Mouse (Mus musculus) limb, embryonic 13.5 days (tissue): ENCODE results near the gene Pnpo. TPM values are rescaled to one million over a fixed set of nuclear protein-coding genes. Genes with fewer than 3 reads are reported as not detected.

Experiments used
- ATAC-seq: fragments of 200-750 bp; cut with Nextera tagmentation; 2 replicates; pipeline ENCODE4 v1.8.0; 2017; ENCODE audit warnings: low read depth, moderate number of reproducible peaks, moderate TSS enrichment; ENCODE audit not compliant: low FRiP score
- H3K27ac ChIP-seq: fragments of 300-500 bp; sonication (generic); 2 replicates; pipeline ENCODE4 v1.5.1; 2015; ENCODE audit warnings: inconsistent platforms, mild to moderate bottlenecking, moderate library complexity
- H3K27me3 ChIP-seq: fragments of 300-500 bp; sonication (generic); 2 replicates; pipeline ENCODE4 v1.6.1; 2015; ENCODE audit warnings: mild to moderate bottlenecking, inconsistent platforms
- H3K36me3 ChIP-seq: fragments of 300-500 bp; sonication (generic); 2 replicates; pipeline ENCODE4 v1.6.1; 2015; ENCODE audit warnings: inconsistent platforms, mild to moderate bottlenecking, moderate library complexity
- H3K4me1 ChIP-seq: fragments of 300-500 bp; sonication (generic); 2 replicates; pipeline ENCODE4 v1.6.1; 2015; ENCODE audit warnings: inconsistent platforms
- H3K4me2 ChIP-seq: fragments of 300-500 bp; sonication (generic); replicated peaks from 2 replicates; pipeline ENCODE4 v1.6.1; 2015; ENCODE audit warnings: inconsistent platforms, mild to moderate bottlenecking, moderate library complexity
- H3K4me3 ChIP-seq: fragments of 300-500 bp; sonication (generic); 2 replicates; pipeline ENCODE4 v1.5.1; 2015; ENCODE audit warnings: moderate library complexity, mild to moderate bottlenecking, inconsistent platforms
- H3K9ac ChIP-seq: fragments of 300-500 bp; sonication (generic); 2 replicates; pipeline ENCODE4 v1.6.1; 2015; ENCODE audit warnings: mild to moderate bottlenecking, inconsistent platforms
- H3K9me3 ChIP-seq: fragments of 300-500 bp; sonication (generic); 2 replicates; pipeline ENCODE4 v1.6.1; 2016; ENCODE audit warnings: inconsistent platforms
- WGBS: fragments of 180-500 bp; shearing (Covaris S2); methylation state at CpG from one replicate; pipeline ENCODE4 v1.1.7; 2015; 5-methylcytosine and 5-hydroxymethylcytosine counted together
- polyA plus RNA-seq: library from polyadenylated mRNA; unstranded; fragments of >200 nt; fragmentation: Nextera tagmentation; extraction: Ambion mirVana; gene quantifications from 2 replicates; pipeline ENCODE4 v1.2.1, GENCODE M21; 2015

Gene Pnpo
- polyA plus RNA-seq, 1 experiment from 2014 or later: 21.2 TPM

DNA sequence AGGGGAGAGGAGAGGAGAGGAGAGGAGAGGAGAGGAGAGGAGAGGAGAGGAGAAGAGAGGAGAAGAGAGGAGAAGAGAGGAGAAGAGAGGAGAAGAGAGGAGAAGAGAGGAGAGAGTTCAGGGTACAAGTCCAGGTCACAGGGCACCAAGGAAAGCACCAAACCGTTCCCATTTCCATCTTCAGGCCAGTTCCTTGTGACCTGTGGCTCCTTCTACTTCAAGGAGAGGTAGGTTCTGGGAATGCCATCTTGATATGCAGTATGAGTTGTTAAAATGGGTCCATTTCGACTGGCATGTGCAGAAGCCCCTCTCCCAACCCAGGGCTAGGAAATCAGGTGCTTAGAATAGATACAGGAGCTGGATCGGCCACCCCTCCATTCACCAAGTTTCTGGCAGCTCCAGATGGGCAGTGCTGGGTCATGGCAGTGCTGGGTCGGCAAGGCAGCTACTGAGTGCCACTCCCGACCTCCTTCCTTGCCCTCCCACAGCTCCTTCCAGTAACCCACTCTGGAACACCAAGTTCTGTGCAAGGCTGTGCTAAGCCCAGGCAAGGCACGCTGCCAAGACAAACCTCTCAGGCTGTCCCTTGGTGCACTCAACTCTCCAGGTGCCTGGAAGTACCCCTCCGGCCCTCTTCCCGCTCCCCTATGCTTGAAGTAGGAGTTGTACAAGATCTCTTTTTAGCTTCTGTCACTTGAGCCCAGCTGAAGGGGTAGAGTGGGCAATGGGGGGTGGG lies 12.3 kb downstream of the Pnpo start:
- H3K4me1 ChIP-seq: peaks cover 23% of the 10 kb centered on the region
- no peaks in the 10 kb centered on the region for H3K36me3 ChIP-seq
- no peak overlapping the region for H3K9ac ChIP-seq
- no peak overlapping the region for H3K27ac ChIP-seq
- peaks cover 30% of the 10 kb centered on the region for H3K27me3 ChIP-seq
- no peak overlapping the region for H3K4me2 ChIP-seq
- H3K4me3 ChIP-seq: no peak overlapping the region
- WGBS: 59% methylated on average over 8 of the region's 8 CpGs
- ATAC-seq: no peak
- H3K9me3 ChIP-seq: no peaks in the 10 kb centered on the region

DNA sequence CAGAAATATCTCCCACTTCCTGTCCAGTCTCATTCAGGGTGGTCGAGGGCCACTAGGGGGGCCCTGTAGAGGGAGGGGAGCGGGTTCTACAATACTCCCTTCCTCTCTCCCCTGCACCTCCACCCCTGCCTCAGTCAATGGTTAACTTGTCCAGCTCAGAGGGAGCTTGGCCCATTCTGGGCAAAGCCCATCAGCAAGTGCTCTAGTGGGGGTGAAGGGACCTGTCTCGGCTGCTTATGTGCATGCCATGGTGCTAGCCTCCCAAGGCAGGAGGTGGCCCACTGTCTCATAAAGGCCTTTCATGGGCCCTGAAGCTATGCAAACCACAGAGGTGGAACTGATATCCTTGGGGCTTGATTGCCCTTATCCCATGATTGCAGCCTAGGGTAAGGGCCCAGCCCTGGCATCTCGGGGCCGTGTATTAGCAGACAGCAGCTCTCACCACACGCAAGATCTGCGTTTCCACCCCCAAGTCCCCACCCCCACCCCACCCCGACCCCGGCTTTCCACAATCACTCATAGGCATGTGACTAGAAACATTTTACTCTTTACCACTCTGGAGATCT lies 13.9 kb downstream of the Pnpo start:
- H3K36me3 ChIP-seq: no peaks in the 10 kb centered on the region
- H3K27me3 ChIP-seq: peaks cover 30% of the 10 kb centered on the region
- no peak overlapping the region for H3K27ac ChIP-seq
- H3K9ac ChIP-seq: no peak overlapping the region; the same call in 1 of the 2 replicates
- ATAC-seq: no peak
- no peaks in the 10 kb centered on the region for H3K9me3 ChIP-seq
- 70% methylated on average over 9 of the region's 9 CpGs for WGBS
- H3K4me2 ChIP-seq: no peak overlapping the region; the same call in 1 of the 2 replicates
- no peak overlapping the region for H3K4me3 ChIP-seq
- peaks cover 19% of the 10 kb centered on the region for H3K4me1 ChIP-seq

DNA sequence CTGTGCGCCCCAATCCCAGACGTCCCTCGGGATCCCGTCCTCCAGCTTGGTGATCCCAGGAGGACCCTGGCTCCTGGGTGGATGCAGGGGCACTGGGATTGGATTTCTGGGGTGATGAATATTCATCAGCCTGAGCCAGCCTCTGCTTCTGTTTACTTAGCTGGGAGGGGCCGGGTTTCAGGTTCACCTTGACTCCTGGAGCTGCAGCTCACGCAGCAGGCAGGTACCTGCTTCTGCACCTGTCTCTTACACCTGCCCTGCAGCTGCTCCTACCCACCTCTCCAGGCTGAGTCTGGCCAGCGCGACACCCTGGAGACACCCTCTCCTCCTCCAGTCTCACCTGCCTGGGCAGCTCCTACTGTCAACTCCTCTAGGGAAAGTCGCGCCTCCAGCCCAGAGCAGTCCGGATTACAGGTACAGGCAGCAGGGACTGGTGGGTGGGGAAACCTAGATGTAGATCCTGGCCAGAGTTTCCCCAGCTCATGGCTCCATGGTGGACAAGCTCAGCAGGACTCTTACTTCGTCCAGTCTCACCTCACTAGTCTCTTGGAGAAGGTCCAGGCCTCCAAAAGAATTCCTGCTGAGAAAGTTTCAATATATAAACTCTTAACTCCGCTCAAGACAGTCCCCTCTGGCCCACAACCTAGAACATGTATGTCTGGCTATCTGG lies 14.6 kb downstream of the Pnpo start:
- Histone ChIP-seq H3K27ac (no peak overlapping the region), H3K9me3 (no peaks in the 10 kb centered on the region), H3K4me1 (peaks cover 19% of the 10 kb centered on the region), H3K4me2 (0 out of 2 replicates have a peak overlapping the region, but pooled peaks have one; percentile 9), H3K9ac (no peak overlapping the region; the same call in 1 of the 2 replicates), H3K4me3 (no peak overlapping the region), H3K36me3 (no peaks in the 10 kb centered on the region), H3K27me3 (peaks cover 30% of the 10 kb centered on the region)
- 0 out of 2 replicates have a peak, but pooled peaks have one; percentile 28 for ATAC-seq
- WGBS: 11% methylated on average over 13 of the region's 13 CpGs

- Histone ChIP-seq H3K9me3 (no peaks in the 10 kb centered on the region), H3K4me3 (no peak overlapping the region), H3K4me1 (peaks cover 19% of the 10 kb centered on the region), H3K27me3 (peaks cover 30% of the 10 kb centered on the region), H3K36me3 (no peaks in the 10 kb centered on the region), H3K9ac (no peak overlapping the region), H3K4me2 (0 out of 2 replicates have a peak overlapping the region, but pooled peaks have one; percentile 9), H3K27ac (no peak overlapping the region)
- ATAC-seq: no peak
- 3% methylated on average over 5 of the region's 5 CpGs for WGBS
These were observed 15.1 kb downstream of the Pnpo start for GRCm38 (mm10) chr11:96928691-96929090.

GRCm38 (mm10) chr11:96928088-96928487 lies 15.7 kb downstream of the Pnpo start, which contains the start of gene Prr15l:
Gene Prr15l (plus strand): TSS chr11:96928104.
- Histone ChIP-seq H3K27me3 (peaks cover 30% of the 10 kb centered on the region), H3K9me3 (no peaks in the 10 kb centered on the region), H3K36me3 (no peaks in the 10 kb centered on the region), H3K9ac (no peak within 1 kb of the TSS), H3K27ac (no peak within 1 kb of the TSS), H3K4me3 (no peak within 1 kb of the TSS), H3K4me2 (0 out of 2 replicates have a peak within 1 kb of the TSS, but pooled peaks have one; percentile 9), H3K4me1 (peaks cover 19% of the 10 kb centered on the region)
- 49% methylated on average over 2 of the region's 2 CpGs for WGBS
- no peak for ATAC-seq

- no peak for ATAC-seq
- Histone ChIP-seq H3K9ac (no peak overlapping the region), H3K27ac (no peak overlapping the region), H3K36me3 (no peaks in the 10 kb centered on the region), H3K27me3 (peaks cover 30% of the 10 kb centered on the region), H3K4me1 (peaks cover 14% of the 10 kb centered on the region), H3K9me3 (no peaks in the 10 kb centered on the region), H3K4me3 (no peak overlapping the region), H3K4me2 (no peak overlapping the region)
- WGBS: 86% methylated on average over 5 of the region's 5 CpGs
These were observed 17.2 kb downstream of the Pnpo start for GRCm38 (mm10) chr11:96926587-96926986.

DNA sequence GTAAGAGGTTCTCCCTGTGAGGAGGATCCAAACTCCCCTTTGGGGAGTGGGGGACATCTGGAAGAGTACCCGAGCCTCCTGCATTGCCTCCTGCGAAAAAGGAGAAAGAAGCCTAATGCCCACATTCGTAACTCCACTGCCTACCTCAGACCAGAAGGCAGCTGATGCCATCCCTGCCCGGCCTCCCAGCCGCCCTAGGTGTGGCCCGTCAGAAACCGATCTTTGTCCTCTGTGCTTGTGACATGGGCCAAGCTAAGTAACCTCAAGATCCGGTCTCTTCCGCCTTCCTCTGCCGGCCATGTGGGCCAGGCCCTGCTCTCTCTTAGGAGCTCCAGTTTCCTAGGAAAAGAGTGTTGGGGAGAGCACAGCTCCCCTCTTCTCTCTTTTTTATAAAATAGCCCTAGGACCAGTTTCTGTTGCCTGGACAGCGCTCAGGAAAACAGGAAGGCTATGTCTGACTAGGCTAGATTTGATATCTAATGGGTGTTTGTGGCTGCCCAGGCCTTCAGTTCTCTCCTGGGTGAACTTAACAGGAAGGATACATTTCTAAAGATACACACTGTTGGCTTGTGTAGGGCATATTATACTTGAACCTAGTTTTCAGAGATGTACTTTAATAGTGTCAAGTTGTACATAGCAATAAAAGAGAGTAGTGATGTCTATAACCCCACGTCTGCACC lies 18.2 kb downstream of the Pnpo start:
- no peak overlapping the region for H3K4me2 ChIP-seq
- peaks cover 12% of the 10 kb centered on the region; the same call in 1 of the 2 replicates for H3K4me1 ChIP-seq
- no peaks in the 10 kb centered on the region for H3K36me3 ChIP-seq
- 81% methylated on average over 12 of the region's 12 CpGs for WGBS
- H3K27me3 ChIP-seq: peaks cover 30% of the 10 kb centered on the region
- no peak for ATAC-seq
- no peaks in the 10 kb centered on the region for H3K9me3 ChIP-seq
- no peak overlapping the region for H3K9ac ChIP-seq
- no peak overlapping the region for H3K27ac ChIP-seq
- H3K4me3 ChIP-seq: no peak overlapping the region

- WGBS: 79% methylated on average over 11 of the region's 11 CpGs
- Histone ChIP-seq H3K4me3 (no peak overlapping the region), H3K9me3 (no peaks in the 10 kb centered on the region), H3K36me3 (no peaks in the 10 kb centered on the region), H3K4me2 (no peak overlapping the region), H3K27me3 (peaks cover 28% of the 10 kb centered on the region), H3K27ac (no peak overlapping the region), H3K4me1 (peaks cover 12% of the 10 kb centered on the region; the same call in 1 of the 2 replicates), H3K9ac (no peak overlapping the region)
- no peak for ATAC-seq
These were observed 18.9 kb downstream of the Pnpo start for GRCm38 (mm10) chr11:96924861-96925260.

DNA sequence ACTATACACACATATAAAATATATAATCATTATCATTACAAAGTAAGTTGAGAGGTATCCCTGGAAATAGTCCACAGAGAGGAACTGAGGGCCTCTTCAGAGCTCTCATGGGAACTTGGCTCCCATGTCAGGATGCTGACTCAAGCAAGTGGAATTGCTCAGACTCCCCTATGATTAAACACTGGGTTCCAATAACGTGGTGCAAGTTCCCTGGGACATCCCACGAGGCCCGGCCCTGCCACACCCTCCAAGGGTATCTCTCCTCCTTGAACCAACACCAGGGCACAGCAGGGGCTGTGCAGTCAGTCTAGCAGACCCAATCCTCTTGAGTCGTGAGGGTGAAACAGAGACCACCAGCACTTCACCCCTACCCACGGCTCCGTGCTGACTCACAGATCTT lies 24.8 kb downstream of the Pnpo start:
- no peak for ATAC-seq
- H3K9me3 ChIP-seq: no peaks in the 10 kb centered on the region
- H3K27ac ChIP-seq: no peak overlapping the region
- no peak overlapping the region for H3K4me3 ChIP-seq
- H3K4me2 ChIP-seq: no peak overlapping the region
- no peaks in the 10 kb centered on the region for H3K36me3 ChIP-seq
- H3K27me3 ChIP-seq: peaks cover 2% of the 10 kb centered on the region
- no peak overlapping the region for H3K9ac ChIP-seq
- 45% methylated on average over 6 of the region's 6 CpGs for WGBS
- H3K4me1 ChIP-seq: peaks cover 12% of the 10 kb centered on the region

DNA sequence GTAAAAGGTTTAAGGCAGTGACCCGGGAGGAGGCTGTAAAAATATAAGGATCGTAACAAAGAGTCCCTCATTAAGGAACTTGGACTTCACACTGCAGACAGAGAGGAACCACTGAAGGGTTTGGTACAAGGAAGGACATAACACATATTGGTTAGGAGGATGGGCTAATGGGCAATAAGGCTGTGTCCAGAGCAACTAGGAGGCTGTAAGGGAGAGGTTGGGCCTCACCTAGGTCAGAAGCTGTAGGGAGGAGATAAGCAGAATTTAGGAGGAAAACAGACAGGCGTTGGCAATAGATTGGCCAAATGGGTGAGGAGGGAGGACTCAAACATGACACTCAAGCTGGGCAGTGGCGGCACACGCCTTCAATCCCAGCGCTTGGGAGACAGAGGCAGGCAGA lies 26.4 kb downstream of the Pnpo start:
- ATAC-seq: no peak
- Histone ChIP-seq H3K9me3 (no peaks in the 10 kb centered on the region), H3K27ac (no peak overlapping the region), H3K27me3 (peaks cover 2% of the 10 kb centered on the region), H3K9ac (no peak overlapping the region), H3K4me1 (peaks cover 12% of the 10 kb centered on the region), H3K4me3 (no peak overlapping the region; the same call in 1 of the 2 replicates), H3K4me2 (no peak overlapping the region), H3K36me3 (peaks cover under 1% of the 10 kb centered on the region; the same call in 1 of the 2 replicates)
- 78% methylated on average over 6 of the region's 6 CpGs for WGBS

GRCm38 (mm10) chr11:96916885-96917396 lies 26.8 kb downstream of the Pnpo start:
- Histone ChIP-seq H3K4me2 (peak overlapping the region; percentile 90), H3K27me3 (peaks cover 2% of the 10 kb centered on the region), H3K4me1 (peaks cover 12% of the 10 kb centered on the region), H3K4me3 (peak overlapping the region; percentile 35), H3K27ac (no peak overlapping the region), H3K9me3 (no peaks in the 10 kb centered on the region), H3K36me3 (peaks cover 5% of the 10 kb centered on the region), H3K9ac (no peak overlapping the region)
- 35% methylated on average over 13 of the region's 13 CpGs for WGBS
- ATAC-seq: no peak
